Mouse (Mus musculus) cerebellum, adult 18-20 months (tissue): Measurements from ENCODE around the gene Atf3.
"Not testable (repeated sequence)": the region's sequence is repeated elsewhere in the genome, so short reads cannot be mapped to it uniquely, and the experiment has no call there.

Experiments
- DNase-seq, 2 experiments: peaks; one replicate each; pipeline ENCODE4 v3.0.0; 2021

The Atf3 gene

DNA sequence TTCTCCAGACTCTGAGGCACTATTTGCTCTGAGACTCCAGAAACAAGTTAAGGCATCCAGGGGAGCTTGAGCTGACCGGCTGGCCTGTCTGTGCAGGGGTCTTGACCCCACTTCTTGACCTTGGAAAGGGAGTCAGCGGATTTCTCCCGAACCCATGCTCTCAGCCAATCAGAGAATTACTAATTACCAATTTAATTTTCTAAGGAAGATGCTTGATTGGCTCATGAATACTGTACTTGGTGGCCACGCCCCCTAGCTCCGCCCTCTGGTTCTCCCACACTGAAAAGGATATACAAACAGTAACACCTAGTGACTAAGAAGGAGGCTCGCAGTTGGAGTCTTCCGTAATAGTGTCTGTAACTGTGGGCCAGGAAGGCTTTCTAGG lies 31.5 kb downstream of the Atf3 start:
- no peak for DNase-seq

GRCm38 (mm10) chr1:191185761-191186385 lies 32.0 kb downstream of the Atf3 start:
- DNase-seq, result no peak

DNA sequence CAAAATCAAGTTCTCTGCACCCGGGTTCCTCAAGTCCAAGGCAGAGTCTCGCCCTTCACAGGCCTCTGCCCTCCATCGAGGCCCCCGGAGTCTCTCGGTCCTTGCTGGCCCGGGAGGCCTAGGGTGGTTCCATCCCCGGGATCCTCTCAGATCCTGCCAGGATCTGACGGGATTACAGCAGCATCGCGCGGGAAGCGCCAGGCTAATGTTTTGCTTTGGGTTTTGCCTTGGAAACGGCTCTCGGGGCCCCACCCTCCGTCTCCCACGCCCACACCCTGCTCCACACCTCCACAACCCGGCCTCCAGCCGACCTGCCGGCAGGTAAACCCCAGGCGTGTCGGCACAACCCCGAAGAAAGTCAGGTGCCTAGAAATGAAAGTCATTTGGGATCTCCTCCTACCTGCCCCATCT lies 33.0 kb downstream of the Atf3 start:
- DNase-seq, result peak; percentile 8 to 37

GRCm38 (mm10) chr1:191184066-191184815 lies 33.6 kb downstream of the Atf3 start:
- DNase-seq, result peak; percentile 21 to 43

GRCm38 (mm10) chr1:191183163-191184065 lies 34.4 kb downstream of the Atf3 start:
- peak; percentile 79 to 88 for DNase-seq

GRCm38 (mm10) chr1:191182431-191183162 lies 35.2 kb downstream of the Atf3 start:
- peak; percentile 62 to 64 for DNase-seq

- DNase-seq, result no peak
These were observed 36.2 kb downstream of the Atf3 start for GRCm38 (mm10) chr1:191181469-191182259.

DNA sequence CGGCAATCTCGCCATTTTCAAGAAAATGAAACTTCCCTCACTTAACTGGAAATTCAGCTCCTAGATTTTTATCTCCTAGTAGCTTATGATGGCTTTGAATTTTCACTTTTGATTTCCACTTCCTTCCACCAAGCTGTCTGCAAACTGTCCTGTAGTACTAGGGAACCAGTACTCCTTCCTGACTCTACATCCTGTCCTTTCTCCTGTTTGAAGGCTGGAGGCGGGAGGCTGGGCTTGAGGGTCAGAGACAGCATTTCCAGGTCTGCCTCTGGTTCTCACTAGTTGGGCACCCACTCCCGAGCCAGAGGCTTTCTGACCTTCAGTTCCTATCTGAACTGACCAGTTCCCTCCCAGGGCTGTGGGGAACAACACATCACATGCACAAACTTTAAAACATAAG lies 37.4 kb downstream of the Atf3 start:
- DNase-seq, result no peak

DNA sequence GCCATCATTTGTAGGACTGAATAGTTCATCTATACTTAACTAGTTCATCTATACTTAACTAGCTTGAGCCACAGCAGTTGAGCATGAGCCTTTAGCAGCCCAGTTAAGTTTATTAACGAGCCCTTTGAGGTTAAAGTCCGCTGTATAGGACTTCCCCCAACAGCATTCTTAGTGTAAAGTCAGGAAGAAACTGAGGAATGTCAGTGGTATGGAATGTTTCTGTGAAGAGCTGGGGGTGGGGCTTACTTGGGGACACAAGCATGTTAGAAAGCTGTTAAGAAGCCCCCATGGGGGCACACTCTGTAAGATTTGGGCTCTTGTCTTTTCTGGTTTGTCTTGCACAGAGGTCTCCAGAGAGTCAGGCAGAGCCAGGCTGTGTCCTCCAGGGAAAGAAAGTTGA lies 38.0 kb downstream of the Atf3 start:
- no peak for DNase-seq

DNA sequence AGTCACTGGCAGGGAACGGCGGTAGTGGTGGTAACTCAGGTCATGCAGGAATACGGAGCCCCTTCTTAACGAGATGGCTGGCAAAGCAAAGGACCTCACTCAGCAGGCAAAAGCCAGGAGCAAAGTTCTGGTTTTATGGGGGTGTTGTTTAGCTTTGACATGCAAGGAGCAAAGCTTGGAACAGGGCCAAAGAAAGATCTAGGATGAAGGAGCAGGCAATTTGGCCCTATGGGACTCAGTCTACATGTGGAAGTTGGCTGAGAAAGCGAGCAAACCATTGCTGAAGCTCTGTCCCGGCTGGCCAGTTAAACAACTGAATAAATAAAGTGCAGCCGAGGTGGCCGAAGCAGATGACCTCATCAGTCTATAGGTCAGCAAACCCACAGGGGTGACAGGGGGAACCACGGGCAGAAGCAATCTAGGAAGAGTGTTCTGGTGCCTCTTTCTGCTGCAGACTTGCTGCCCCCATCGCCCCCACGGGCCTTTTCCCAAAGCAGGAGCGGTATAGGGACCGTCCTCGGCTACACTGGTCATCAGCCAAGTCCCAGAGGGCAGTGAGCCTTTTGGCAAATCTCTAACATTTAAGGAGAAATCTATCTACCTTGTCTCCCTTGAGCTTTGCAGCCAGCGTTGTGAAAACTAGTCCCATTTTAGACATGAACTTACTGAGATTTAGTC lies 39.2 kb downstream of the Atf3 start:
- DNase-seq, result no peak

DNA sequence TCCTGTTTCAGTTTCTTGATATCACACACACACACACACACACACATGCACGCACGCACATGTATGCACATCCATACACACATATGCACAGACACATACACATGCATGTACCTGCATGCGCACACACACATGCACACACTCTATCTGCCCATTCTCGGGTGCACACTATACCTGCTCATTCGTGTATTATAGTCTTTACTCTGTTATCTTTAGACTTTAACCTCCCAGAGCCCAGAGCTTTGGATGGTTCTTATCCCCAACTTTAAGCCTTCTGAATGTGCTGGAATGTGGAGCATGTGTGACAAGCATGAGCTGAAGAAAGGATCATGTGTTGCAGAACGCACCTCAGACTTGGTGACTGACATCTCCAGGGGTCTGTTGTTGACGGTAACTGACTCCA lies 41.0 kb downstream of the Atf3 start:
- DNase-seq, result no peak

GRCm38 (mm10) chr1:191172487-191172886 lies 45.4 kb downstream of the Atf3 start:
- DNase-seq, result peak in 1 of 2 experiments; percentile 9

DNA sequence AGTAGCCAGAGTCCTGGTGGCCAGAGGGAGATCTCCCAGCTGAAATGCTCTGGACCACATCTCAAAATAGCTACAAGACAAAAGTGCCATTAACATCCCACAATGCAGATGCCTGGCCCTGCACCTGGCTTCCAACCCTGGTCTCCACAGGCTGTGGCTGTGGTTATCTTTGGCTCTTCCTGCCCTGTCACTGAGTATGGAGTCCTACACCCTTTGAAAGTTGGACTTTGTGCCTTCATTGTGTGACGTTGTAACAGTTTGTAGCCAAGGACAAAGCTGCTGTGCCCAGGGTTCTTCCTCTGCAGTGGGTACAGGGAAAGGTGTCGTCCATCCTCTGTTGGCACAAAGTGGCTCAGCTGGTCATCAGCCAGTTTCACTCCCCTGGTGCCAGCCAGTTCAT lies 47.4 kb downstream of the Atf3 start:
- no peak for DNase-seq

- DNase-seq, result no peak
These were observed 51.6 kb downstream of the Atf3 start for GRCm38 (mm10) chr1:191166189-191166588.

DNA sequence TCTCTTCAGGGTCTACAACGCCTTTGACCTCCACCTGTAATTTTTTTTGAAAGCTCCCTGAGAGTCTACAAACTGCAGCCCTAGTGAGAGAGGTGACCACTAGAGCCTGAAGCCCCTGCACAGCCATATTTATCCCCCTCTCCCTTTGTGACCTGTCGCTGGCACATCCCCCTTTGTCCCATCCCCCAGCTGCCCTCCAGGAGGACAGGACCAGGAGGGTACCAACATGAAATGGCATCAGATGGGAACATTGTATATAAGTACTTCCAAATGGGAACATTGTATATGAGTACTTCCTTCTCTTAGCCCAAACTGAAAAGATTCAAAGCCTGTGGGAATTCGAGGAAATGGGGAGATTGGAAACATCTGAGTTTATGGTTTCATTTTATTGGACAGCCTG lies 53.1 kb downstream of the Atf3 start, which contains the start of gene Fam71a:
Gene Fam71a (minus strand): TSS at position 101 of the 400 bp plus-strand sequence.
- DNase-seq, result no peak

GRCm38 (mm10) chr1:191154314-191154713 lies 63.5 kb downstream of the Atf3 start:
- DNase-seq, result no peak

- DNase-seq, result peak; percentile 28 to 48
These were observed 64.8 kb downstream of the Atf3 start for GRCm38 (mm10) chr1:191153052-191153451.

- no peak for DNase-seq
These were observed 66.8 kb downstream of the Atf3 start for GRCm38 (mm10) chr1:191150924-191151605.

DNA sequence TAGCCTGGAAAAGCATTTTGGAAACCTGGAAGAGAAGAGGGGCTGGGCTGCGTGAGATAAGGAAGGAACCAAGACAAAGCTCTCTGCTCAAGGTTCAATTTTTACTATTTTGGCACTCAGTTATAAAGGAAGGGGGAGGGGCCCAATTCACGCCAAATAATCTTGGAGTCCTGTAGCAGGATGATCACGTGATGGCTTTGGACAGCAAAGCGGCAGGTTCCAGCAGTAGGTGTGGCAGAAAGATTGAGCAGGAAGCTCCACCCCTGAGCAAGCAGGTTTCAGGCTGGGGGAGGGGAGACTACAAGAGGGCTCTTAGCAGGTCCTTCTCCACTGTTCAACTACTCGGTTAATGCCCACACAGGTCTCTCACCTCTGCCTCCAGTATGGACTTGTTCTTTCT lies 68.3 kb downstream of the Atf3 start:
- DNase-seq, result not testable (repeated sequence)

DNA sequence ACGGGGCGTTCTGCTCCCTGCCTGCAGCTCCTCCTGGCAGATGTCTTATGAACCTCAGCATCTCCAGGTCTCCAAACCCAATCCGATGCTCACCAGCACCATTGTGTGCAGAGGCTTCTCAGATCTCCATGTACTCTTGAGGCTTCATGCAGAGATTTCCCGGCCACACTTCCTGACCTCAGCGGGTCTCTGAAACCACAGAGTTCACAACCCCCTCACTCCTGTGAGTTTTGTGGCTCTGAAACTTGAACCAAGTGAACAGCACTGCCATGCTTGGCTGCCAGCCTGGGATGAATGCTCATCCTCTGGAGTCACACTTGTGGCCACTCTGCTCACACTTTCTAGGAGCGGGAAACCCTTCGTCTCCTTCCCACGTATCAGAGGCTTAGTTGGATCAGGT lies 76.9 kb downstream of the Atf3 start:
- DNase-seq, result no peak
